Mouse (Mus musculus) adrenal gland, postnatal 4 days (tissue): Measurements from ENCODE around the gene Cog7. TPM values are rescaled to one million over a fixed set of nuclear protein-coding genes. Genes with fewer than 3 reads are reported as not detected.

ENCODE experiments used
- DNase-seq, 2 experiments: peaks; one replicate each; pipeline ENCODE4 v3.0.0; 2021 to 2022; ENCODE audit warnings: low spot score in 2 of 2, mixed read lengths in 2 of 2
- long read RNA-seq, 2 experiments: library from polyadenylated mRNA; stranded (forward); transcript quantifications; one replicate each; pipeline ENCODE4 v2.0.0; 2021
- total RNA-seq, 2 experiments: library from RNA; stranded (reverse); gene quantifications; 2 replicates each; pipeline ENCODE4 v1.2.3; 2021

Gene Cog7
- 10 to 100 TPM; 31.1 to 32.6 TPM for total RNA-seq
- long read RNA-seq, experiment 1, transcript Cog7-201 (17 exons, 2,902 nt), result major isoform, 18 of 27 reads
- long read RNA-seq, experiment 1, partial matches to known transcripts, result 5 of 27 reads
- long read RNA-seq, experiment 1, other reads (novel, unspliced or antisense), result 4 of 27 reads
- long read RNA-seq, experiment 2, transcript Cog7-201 (17 exons, 2,902 nt), result major isoform, 33 of 52 reads
- long read RNA-seq, experiment 2, partial matches to known transcripts, result 8 of 52 reads
- long read RNA-seq, experiment 2, other reads (novel, unspliced or antisense), result 11 of 52 reads

DNA sequence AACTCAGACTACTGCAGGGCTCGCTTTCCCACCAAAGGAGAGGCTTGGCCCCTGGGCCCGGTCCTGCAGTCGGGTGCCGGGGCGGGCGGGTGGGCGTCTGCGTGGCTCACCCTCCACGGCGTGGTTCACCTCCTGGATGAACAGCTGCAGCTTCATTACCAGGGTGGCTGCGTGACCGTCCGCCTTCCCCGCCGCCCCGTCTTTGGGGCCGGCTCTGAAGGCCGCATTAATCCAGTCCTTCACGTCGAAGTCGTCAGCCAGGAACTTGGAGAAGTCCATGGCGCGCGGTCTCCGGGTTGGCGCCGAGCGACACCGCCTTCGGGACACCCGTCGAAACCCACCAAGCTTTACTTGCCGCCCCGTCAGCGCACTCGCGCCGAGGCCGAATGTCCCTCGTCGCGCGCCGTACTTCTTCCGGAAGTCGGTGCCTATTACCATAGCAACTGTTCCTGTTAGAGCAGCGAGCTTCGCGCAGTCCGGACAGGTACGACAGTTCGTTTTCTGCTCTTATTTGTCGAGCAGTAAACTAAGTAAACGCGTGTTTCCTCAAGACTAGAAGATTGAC is at the start of gene Cog7:
TSS of gene Cog7 (minus strand) at position 405 of the 565 bp plus-strand sequence.
- DNase-seq, result peak; percentile 76 to 90

DNA sequence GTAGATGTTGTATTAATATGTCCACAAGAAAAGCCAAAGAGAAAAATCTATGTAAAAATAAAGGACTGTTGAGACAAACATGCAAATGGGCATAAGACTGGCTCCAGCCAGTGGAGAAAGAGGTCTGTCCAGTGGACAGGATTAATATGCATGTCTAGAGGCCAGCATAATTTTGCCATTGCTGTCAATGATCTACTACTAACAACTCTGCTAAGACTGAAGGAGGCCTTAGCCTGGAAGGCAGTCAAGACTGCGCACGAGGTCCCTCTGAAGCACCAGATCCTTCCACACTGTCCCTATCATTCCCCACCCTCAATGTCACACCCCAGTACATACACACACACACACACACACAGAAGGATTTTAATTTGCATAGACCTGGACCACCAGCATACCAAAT is 40.6 kb upstream of the Cog7 start:
- DNase-seq, result no peak

DNA sequence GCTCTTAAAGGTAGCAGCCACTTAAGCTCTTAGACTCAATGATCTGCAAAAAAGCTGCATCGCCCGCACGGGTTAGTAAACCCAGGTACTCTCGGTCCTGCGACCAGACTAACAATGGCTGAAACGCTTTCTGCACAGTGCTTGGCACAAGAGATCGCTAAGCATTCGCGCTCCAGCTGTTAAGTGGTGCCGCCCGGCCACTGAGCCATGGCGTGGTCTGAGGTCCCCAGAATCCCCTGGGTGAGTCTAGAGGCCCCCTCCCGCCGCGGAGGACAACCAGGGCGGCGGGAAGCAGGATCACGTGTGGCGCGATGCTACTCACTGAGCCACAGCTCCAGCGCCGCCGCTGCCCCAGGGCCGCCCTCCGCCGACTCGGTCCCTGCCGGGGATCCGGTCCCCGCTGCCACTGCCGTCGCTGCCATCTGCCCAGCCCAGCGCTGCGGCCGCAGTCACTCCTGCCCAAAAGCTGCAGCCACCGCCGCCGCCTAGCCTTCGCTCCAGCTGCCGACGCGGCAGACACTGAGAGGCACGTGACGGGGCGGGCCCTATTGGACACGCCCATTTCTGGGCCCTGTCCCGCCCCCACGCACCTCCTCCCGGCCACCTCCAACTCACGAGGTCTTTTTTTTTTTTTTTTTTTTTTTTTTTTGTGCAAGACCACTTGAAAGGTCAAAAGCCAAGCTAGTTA is 39.3 kb upstream of the Cog7 start, which contains the start of gene Gga2:
TSS of gene Gga2 (minus strand) at position 556 of the 688 bp plus-strand sequence.
- peak; percentile 65 to 70 for DNase-seq

DNA sequence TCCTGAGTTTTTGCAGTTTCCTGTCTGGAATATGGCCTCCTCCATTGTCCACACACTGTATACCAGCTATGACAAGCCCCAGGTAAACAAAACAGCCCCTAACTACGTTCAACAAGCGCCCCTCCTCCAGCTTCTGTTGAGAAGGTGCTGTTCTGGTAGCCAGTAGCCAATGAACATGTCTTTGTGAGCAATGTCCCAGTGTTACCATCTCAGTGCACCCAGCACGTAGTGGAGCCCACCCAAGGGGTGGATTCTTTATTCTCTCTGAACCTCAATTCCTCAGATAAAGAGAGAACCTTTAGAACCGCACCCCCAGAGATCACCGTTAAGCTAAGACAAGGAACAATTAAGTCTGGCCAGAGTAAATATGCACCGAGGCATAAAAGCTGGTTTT is 38.8 kb upstream of the Cog7 start:
- DNase-seq, result no peak

DNA sequence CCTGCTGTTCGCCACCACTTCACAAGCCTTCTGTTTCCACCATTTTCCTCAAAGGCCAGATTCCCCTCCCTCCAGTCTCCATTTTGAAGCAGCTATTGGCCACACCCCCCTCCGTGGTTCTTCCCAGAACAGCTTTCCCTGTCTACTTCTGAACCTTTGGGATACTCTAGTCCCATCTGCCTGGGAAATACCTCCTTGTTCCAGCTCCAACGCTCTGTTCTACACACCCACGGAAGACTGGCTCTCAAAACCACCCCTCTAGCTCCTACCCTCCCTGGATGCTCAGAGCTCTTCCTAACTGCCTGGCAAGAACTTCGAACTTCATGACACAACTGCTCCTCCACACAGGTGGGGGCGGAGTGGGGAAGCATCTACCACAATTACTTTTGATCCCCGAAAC is 37.5 kb upstream of the Cog7 start:
- DNase-seq, result no peak

DNA sequence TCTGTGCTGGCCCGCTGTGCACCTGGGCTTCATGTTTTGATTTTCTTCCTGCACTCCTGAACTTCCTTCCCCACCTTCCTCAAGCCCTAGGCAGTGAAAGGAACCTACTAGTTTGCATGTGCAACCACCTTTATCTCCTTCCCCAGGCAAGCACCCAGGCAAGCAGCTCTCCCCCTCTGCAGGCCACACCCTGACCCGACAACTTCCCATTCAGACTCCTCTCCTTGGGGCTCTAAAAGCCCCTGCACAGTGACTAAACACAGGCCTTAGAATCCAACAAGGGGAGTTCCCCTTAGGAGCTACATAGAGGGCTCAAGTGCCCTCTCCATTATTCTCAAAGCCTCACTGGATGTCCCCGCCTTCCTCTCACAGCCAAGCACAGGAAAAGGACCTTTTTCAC is 36.7 kb upstream of the Cog7 start:
- no peak for DNase-seq

DNA sequence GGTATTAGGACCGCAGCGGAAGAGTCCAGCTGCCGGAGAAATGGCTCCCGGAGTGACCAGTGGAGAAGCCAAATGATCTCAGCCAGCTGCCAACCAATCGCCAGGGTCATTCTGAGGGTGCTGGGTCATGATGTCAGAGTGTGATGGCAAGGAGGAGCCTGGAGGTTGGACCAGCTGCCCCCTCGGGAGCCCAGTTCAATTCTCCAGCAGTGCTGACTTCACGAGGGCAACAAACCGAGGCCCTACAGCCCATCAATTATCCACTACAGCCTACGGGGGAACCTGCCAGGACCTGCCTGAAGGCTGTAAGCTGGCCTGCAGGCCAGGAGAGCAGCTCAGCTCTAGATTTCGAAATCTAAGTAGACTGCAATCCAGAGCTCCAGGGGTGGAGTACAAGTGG is 34.2 kb upstream of the Cog7 start:
- DNase-seq, result no peak

DNA sequence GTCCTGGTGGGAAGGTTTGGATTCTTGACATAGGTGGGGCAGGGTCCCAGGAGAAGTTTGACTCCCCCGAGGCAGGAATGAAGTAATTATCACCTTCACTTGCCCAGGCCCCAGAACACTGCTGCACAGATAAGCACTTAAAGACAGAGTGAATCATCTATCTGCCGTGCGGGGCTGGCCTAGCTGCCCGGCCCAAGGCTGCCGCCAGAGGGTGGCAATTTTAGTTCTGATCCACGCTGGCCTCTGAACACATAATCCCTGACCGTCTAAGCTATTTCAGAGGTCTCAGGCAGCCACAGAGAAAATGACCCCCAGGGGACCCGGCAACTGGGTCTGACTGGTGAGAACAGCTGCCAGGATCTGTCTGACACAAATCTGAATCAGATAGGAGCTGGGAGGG is 33.6 kb upstream of the Cog7 start:
- DNase-seq, result peak in 1 of 2 experiments; percentile 38

DNA sequence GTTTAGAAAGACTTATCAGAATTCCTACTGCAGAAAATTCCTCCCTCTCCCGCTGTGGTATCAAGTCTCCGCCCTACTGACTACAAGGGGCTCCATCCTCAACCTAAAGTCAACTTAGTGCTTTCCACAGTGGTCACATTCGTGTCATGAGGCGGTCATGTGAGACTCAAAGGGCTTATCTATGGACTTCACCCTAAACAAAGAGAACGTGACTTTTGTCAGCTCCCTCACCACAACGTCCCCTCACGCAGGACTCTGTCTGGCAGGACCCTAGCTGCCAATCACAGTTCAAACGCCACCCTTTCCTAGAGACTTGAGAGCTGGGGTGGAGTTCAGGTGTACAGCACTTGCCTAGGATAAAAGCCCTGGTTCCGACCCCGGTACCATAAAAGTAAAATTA is 31.4 kb upstream of the Cog7 start:
- DNase-seq, result no peak

DNA sequence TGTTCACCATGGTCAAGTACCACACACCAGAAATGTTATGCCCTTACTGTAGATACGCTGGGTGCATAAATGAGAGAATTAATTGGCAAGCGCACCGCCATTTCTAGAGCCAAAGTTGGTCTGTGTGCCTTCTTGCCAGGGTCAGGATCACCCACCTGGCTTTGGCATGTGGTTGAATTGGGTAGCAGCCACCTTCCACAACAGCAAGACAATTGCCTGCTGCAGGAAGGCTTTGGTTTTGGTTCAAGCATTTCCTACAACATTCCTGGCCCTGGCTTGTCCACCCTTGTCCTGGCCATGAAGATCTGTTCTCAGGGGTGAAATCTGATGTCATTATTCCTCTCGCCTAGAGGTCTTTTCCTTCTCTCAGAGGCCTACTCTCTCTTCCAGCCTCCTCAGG is 30.9 kb upstream of the Cog7 start:
- no peak for DNase-seq

DNA sequence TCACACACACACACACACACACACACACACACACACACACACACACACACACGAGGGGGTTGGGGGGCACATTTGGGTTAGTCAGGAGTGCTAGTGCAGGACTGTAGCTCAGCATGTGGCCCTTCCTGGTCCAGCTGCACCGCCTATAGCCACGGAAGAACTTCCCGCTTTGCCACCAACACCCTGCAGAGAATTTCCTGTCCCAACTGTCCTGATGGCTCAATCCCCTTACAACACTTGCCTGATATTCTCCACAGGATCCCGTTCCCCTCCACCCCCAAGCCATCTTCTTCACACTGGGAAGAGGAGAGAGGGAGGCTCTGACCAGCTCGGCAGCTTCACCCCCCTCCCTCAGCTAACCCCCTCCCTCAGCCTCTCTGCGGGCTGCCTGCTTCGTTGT is 18.9 kb upstream of the Cog7 start:
- DNase-seq, result no peak

DNA sequence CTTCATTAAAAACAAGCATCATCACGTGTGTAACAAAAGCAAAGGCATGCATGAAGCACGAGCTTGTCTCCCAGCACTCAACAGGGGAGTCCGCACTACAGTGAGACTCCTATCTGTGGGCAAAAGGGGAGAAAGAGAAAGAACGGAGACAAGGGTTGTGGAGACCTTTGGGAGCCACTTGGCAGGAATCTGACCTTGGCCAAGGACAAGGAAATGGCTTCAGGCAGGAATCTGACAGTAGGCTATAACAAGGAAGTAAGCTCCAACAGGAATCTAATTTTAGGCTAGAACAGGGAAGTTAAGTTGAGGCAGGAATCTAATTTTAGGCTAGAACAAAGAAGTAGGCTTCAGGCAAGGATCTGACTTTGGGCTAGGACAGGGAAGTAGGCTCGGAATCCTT is 14.4 kb upstream of the Cog7 start:
- no peak for DNase-seq

DNA sequence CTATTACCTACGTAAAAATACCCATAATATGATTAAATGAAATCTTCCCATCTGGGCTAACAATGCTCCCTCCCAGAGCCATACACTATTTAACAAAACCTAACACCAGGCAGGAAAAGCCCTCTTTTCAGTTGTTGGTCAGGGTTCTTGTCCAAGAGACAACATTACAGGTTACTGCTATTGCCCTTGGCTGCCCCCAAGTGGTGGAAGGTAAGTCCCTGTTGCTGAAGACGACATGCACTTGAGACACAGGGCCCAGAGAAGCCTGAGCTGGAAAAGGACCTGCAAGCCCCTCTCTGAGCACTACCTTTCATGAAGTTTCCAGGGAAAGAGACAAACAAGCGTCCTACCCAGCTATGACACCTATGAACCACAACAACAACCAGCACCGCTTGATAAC is 6.5 kb downstream of the Cog7 start:
- peak in 1 of 2 experiments; percentile 20 for DNase-seq

DNA sequence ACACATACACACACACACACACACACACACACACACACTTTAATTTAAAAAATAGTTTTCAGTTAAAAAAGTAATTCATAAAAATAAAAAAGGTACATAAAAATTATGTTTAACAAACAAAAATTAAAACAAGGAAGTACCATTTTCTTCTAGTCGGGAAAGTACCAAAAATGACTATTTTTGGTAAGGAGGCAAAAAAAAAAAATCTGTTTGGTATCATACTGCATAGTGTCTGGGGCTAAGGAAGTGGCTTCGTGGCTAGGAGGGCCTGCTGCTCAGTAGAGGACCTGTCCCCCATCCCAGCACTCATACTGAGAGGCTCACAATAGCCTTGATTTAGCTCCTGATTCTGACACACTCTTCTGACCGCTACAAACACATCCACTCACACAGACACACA is 9.8 kb downstream of the Cog7 start:
- DNase-seq, result no peak

DNA sequence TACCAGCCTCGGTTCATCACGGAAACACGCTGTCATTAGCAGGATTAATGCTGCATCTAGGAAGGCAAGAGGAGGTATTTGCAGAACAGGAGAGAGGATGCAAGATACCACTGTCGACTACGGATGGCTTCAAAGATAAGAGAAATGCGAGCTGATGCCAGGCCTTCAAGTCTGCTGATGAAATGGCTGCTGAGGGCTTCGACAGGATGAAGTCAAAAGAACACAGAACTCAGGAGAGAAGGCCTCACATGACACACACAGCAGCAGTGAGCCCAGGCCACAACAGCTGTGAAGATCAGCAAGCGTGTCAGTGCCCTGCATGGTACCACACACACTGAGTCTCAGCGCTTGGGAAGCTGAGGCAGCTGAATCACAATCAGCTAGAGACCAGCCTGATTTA is 11.3 kb downstream of the Cog7 start:
- no peak for DNase-seq

DNA sequence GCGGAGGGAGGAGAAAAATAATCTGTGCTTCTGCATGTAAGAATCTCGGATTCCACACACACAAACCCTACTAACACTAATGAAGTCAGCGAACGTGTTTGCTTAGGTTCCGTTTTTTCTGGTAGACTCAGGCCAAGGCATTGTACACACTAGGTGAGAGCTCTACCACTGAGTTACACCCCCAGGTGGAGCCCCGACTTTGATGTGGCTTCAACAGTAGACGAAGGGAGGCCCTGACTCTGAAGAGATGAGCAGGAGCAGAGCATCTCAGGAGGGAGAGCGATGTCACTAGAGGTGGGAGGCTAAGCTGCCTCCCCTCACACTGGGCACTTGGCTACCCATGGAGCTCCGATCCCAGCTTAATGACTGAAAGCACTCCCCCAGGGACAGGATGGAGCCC is 12.7 kb downstream of the Cog7 start:
- no peak for DNase-seq

DNA sequence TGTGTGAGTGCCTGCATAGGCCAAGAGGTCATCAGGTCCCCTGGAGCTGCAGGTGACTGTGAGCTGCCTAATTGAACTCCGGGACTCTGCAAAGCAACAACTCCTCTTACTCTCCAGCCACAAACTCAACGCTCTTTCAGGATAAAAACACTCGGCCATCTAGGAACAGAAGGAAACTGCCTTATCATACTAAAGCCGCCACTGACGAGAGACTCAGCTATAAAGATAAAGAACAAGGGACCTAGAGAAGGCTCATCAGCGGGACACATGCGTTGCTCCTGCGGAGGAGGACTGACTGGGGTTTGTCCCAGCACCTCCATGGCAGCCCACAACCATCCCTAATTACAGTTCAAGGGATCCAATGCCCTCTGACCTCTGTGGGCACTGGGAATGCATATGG is 13.3 kb downstream of the Cog7 start:
- no peak for DNase-seq

DNA sequence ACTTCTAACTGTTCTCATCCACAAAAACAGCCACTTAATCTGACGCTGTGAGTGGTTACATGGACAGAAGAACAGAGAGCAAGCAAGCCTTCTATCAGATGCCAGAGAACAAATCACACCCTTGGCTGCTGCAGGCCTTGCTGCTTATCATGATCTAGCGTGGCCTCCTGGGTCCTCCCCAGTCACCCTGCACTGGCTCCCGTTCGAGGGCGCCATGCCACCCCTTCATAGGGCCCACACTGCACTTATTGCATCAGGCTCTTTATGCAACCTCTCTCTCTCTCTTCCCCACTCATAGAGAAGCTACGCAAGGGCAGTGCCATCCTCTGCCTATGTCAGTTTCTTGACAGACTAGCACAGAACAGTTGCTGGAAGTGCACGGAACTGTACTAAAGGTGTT is 15.3 kb downstream of the Cog7 start:
- no peak for DNase-seq

DNA sequence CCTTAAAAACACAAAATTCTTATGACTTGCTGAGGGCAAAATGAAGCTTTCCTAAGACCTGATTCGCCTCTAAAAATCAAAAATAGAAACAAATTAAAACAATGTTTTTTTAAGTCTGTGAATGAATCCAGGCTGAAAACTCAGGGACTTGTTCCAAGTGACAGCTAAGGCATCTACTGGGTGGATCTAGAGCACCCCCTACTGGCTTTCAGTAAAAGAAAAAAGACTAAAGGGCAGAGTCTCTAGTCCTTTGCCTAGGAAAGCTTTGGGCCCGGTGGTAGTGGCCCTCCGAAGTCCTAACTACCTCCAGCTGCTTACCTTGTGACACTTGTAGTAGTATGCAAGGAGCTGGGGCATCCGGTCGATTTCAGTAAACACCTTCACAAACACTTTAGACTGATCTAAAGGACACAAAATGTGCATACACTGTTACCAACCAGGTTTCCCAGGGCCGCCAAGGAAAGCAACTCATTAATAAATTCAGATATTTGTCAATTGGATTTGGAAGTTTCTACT is 17.6 kb downstream of the Cog7 start:
- DNase-seq, result no peak

DNA sequence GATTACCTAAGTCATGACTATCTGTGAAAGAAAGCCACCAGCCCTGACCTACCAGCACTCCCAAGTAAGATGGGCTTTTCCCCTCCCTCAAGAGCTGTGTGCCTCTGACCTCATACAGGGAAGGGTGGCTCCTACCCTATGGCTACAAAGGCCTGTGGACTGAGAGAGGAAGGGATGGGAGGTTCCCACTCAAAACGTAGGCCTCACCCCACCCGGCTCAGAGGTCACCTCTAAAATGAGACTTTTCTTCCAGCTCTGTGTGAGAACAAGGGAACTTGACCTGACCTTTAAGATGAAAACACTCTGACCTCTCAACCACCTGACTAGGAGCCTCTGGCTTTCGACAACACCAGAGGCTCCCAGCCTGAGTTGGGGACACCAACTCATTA is 18.9 kb downstream of the Cog7 start:
- DNase-seq, result no peak

DNA sequence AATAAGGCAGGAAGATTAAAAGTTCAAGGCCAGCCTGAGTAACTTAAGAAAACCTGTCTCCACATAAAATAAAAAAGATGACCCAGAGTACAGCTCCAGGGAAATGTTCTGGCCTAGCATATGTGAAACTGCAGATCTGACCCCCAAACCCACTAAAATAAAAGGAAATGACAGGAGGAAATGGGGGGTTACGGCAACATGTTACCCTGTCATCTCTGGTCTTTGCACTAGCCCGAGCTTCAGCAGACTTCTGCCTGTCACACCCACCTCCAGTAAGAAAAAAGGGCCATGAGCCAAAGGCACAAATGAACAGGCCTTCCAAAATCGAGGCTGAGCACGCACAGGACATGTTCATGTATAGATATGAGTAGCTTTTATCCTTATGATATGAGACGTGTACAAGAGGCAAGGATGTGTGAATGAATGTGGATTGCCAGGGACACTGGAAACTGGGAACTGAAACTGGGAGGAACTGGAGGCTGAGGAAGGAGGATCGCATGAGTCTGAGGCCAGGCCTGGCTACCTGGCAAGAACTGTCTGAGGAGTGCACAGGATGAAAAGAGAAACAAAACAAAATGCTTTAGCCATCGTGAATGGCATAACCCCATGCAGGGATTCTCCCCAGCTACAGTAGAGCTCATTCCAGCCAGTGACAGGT is 19.5 kb downstream of the Cog7 start:
- DNase-seq, result no peak

DNA sequence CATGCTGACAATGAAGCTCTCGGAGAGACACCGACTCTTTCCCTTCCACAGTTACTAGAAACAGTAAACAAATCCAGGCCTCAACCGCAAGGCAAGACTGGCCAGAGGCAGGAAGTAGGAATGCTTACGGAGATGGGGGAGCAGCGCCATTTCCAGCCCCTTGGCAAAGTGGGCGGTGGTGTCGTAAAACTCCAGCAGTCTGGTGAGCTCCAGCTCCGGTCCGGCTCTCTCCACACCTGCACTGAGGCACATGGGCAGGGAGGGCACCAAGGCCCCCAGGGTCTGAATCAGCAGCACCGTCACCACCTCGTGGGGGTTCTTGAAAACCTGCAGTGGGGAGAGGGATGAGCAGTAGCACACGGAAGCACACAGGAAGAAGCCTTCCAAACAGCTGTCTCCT is 25.7 kb downstream of the Cog7 start:
- DNase-seq, result no peak
